Mouse (Mus musculus): ENCODE data around the gene Suds3. TPM values are rescaled to one million over a fixed set of nuclear protein-coding genes. Genes with fewer than 3 reads are reported as not detected.

Suds3 gene
- total RNA-seq, 1 experiment, result 58.7 TPM

DNA sequence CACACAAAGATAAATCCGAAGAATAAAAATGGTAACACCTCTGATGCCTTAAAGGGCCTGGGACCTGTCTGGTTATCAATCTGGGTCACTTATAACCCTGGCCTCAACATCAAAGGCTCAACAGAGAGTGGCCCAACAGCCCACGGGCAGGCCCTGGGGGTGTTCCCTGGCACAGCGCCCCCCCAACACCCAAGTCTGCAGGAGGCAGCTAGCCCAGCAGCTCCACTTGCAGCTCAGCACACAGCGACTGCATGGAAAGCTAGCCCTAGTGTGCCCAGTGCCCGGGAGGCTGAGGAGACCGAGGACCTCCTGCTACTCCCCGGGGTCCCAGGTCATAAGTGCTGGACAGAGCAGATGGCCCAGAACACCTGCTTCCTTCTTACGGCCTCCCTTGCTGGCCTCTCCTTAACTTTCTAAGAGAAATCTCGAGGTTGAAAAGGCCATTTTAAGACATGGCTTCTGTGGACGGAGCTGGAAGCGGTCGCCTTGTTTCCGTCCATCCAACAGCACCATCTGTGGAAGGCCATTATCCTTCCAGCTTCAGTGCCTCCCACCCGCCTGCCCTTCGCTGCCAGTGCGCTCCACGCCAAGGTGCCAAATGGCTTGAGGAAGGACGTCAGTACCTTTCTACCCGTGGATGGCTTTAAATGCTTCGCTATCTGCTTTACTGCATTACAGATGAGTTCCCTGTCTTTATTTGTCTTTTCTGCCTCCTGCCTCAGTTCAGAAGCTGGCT, 12.6 kb downstream of the Suds3 start:
- Histone ChIP-seq H3K27ac (ENCODE audit: insufficient read depth, low read depth, low read length, poor library complexity, severe bottlenecking) (no peak overlapping the region), H3K36me3 (ENCODE audit: control insufficient read depth, insufficient read depth, low read length, poor library complexity, severe bottlenecking) (peaks cover 46% of the 10 kb centered on the region), H3K4me1 (ENCODE audit: control insufficient read depth in 2 of 2, insufficient read depth in 2 of 2, low read length in 2 of 2, poor library complexity in 1 of 2) (no peaks in the 10 kb centered on the region; a peak in 1 of 4 replicates), H3K9ac (ENCODE audit: insufficient read depth, low read depth, low read length, poor library complexity, severe bottlenecking) (no peak overlapping the region), H3K9me3 (ENCODE audit: control insufficient read depth, insufficient read depth, low read depth, low read length) (no peaks in the 10 kb centered on the region), H3K4me3 (ENCODE audit: insufficient read depth in 1 of 2, low read depth in 1 of 2, low read length in 2 of 2, poor library complexity in 1 of 2, severe bottlenecking in 1 of 2) (no peak overlapping the region)
- TF ChIP-seq ZC3H11A (IDR thresholded peaks at IDR 0.05; ENCODE audit: borderline replicate concordance, low read depth, low read length) (no peak), MAFK (IDR thresholded peaks at IDR 0.05; ENCODE audit: insufficient read depth, low read depth, low read length) (no peak), HCFC1 (IDR thresholded peaks at IDR 0.05; ENCODE audit: borderline replicate concordance, insufficient read depth, low read length) (no peak), CHD2 (IDR thresholded peaks at IDR 0.05; ENCODE audit: low read depth, low read length) (no peak), ZNF384 (IDR thresholded peaks at IDR 0.05; ENCODE audit: low read depth, low read length) (no peak)
- DNase-seq (ENCODE audit: low read depth, low spot score), result no peak
- in situ Hi-C loops (cut with MboI; ENCODE audit: low sequenced_read_pairs in 2 of 2, unreplicated experiment in 2 of 2), result no loop called here

DNA sequence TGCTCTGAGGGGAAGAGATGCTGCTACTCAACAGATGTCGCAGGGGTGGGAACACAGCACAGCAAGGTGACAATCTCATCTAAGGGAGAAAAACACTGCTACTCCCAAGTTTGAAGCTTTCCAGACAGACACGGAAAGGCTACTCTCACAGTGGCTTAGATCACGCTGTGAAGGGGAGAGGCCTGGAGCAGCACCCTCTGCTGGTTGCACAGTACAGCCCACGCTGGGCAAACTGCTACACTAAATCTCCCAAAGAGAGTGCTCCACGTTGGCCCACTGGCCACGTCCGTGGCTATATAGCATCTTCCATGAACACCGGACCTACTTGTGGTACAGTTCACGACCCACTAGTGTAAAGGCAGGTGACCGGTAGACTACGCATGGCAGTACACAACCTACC, 16.2 kb downstream of the Suds3 start:
- Histone ChIP-seq H3K36me3 (ENCODE audit: control insufficient read depth, insufficient read depth, low read length, poor library complexity, severe bottlenecking) (peaks cover 38% of the 10 kb centered on the region; the same call in 1 of the 2 replicates), H3K4me1 (ENCODE audit: control insufficient read depth in 2 of 2, insufficient read depth in 2 of 2, low read length in 2 of 2, poor library complexity in 1 of 2) (no peaks in the 10 kb centered on the region; a peak in 1 of 4 replicates), H3K27ac (ENCODE audit: insufficient read depth, low read depth, low read length, poor library complexity, severe bottlenecking) (no peak overlapping the region), H3K9ac (ENCODE audit: insufficient read depth, low read depth, low read length, poor library complexity, severe bottlenecking) (no peak overlapping the region), H3K4me3 (ENCODE audit: insufficient read depth in 1 of 2, low read depth in 1 of 2, low read length in 2 of 2, poor library complexity in 1 of 2, severe bottlenecking in 1 of 2) (no peak overlapping the region), H3K9me3 (ENCODE audit: control insufficient read depth, insufficient read depth, low read depth, low read length) (no peaks in the 10 kb centered on the region)
- no peak for DNase-seq (ENCODE audit: low read depth, low spot score)
- TF ChIP-seq ZNF384 (IDR thresholded peaks at IDR 0.05; ENCODE audit: low read depth, low read length) (no peak), ZC3H11A (IDR thresholded peaks at IDR 0.05; ENCODE audit: borderline replicate concordance, low read depth, low read length) (no peak), MAFK (IDR thresholded peaks at IDR 0.05; ENCODE audit: insufficient read depth, low read depth, low read length) (no peak), CHD2 (IDR thresholded peaks at IDR 0.05; ENCODE audit: low read depth, low read length) (no peak), HCFC1 (IDR thresholded peaks at IDR 0.05; ENCODE audit: borderline replicate concordance, insufficient read depth, low read length) (no peak)
- in situ Hi-C loops (cut with MboI; ENCODE audit: low sequenced_read_pairs in 2 of 2, unreplicated experiment in 2 of 2), result no loop called here

DNA sequence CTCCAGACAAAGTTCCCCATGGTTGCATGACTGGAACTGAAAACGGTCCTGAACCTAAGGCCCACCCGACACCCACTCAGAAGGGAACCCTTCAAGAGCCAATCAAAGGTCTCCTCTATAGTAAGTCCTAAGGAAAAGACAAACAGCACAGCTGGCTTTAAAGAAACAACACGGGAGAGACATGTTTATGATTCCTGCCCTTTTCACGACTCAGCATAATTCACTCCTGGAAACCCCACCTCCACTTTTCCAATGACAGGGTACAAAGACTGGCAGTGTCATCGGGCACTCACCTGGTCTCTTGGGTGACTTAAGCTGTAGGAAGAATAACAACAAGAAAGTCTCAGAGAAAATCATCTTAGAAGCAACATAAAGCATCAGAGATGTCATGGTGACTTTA, 16.9 kb downstream of the Suds3 start:
- H3K27ac ChIP-seq (ENCODE audit: insufficient read depth, low read depth, low read length, poor library complexity, severe bottlenecking), result no peak overlapping the region
- DNase-seq (ENCODE audit: low read depth, low spot score), result no peak
- peaks cover 37% of the 10 kb centered on the region; the same call in 1 of the 2 replicates for H3K36me3 ChIP-seq (ENCODE audit: control insufficient read depth, insufficient read depth, low read length, poor library complexity, severe bottlenecking)
- no peak overlapping the region for H3K4me3 ChIP-seq (ENCODE audit: insufficient read depth in 1 of 2, low read depth in 1 of 2, low read length in 2 of 2, poor library complexity in 1 of 2, severe bottlenecking in 1 of 2)
- H3K9me3 ChIP-seq (ENCODE audit: control insufficient read depth, insufficient read depth, low read depth, low read length), result no peaks in the 10 kb centered on the region
- no peak overlapping the region for H3K9ac ChIP-seq (ENCODE audit: insufficient read depth, low read depth, low read length, poor library complexity, severe bottlenecking)
- H3K4me1 ChIP-seq (ENCODE audit: control insufficient read depth in 2 of 2, insufficient read depth in 2 of 2, low read length in 2 of 2, poor library complexity in 1 of 2), result no peaks in the 10 kb centered on the region; a peak in 1 of 4 replicates
- in situ Hi-C loops (cut with MboI; ENCODE audit: low sequenced_read_pairs in 2 of 2, unreplicated experiment in 2 of 2), result no loop called here
- TF ChIP-seq ZNF384 (IDR thresholded peaks at IDR 0.05; ENCODE audit: low read depth, low read length) (no peak), CHD2 (IDR thresholded peaks at IDR 0.05; ENCODE audit: low read depth, low read length) (no peak), MAFK (IDR thresholded peaks at IDR 0.05; ENCODE audit: insufficient read depth, low read depth, low read length) (peak; percentile 83), ZC3H11A (IDR thresholded peaks at IDR 0.05; ENCODE audit: borderline replicate concordance, low read depth, low read length) (no peak), HCFC1 (IDR thresholded peaks at IDR 0.05; ENCODE audit: borderline replicate concordance, insufficient read depth, low read length) (no peak)

DNA sequence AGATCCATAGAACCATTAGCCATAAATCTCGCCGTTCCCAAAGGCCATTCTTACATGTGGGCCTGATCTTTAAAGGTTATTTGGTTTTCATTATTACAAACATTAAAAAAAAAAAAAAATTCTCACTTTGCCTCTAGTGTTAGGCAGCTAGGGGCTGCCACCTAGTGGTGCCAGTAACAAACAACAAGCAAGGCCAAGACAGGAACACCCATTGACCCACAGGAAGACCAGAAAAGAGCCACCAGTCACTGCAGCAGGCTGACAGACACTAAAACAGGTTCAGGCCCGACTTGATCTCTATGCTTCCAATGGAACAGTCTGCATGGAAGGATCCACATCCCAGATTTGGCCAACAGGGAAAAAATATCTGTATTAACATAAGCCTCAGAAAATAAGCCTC, 19.2 kb downstream of the Suds3 start:
- no peak for DNase-seq (ENCODE audit: low read depth, low spot score)
- peaks cover 0 to 6% of the 10 kb centered on the region in 2 experiments; a peak in 2 of 4 replicates for H3K4me1 ChIP-seq (ENCODE audit: control insufficient read depth in 2 of 2, insufficient read depth in 2 of 2, low read length in 2 of 2, poor library complexity in 1 of 2)
- H3K36me3 ChIP-seq (ENCODE audit: control insufficient read depth, insufficient read depth, low read length, poor library complexity, severe bottlenecking), result peaks cover 40% of the 10 kb centered on the region
- H3K27ac ChIP-seq (ENCODE audit: insufficient read depth, low read depth, low read length, poor library complexity, severe bottlenecking), result no peak overlapping the region
- H3K4me3 ChIP-seq (ENCODE audit: insufficient read depth in 1 of 2, low read depth in 1 of 2, low read length in 2 of 2, poor library complexity in 1 of 2, severe bottlenecking in 1 of 2), result no peak overlapping the region
- H3K9ac ChIP-seq (ENCODE audit: insufficient read depth, low read depth, low read length, poor library complexity, severe bottlenecking), result no peak overlapping the region
- no peaks in the 10 kb centered on the region for H3K9me3 ChIP-seq (ENCODE audit: control insufficient read depth, insufficient read depth, low read depth, low read length)
- in situ Hi-C loops (cut with MboI; ENCODE audit: low sequenced_read_pairs in 2 of 2, unreplicated experiment in 2 of 2), result no loop called here
- TF ChIP-seq ZC3H11A (IDR thresholded peaks at IDR 0.05; ENCODE audit: borderline replicate concordance, low read depth, low read length), result no peak
- TF ChIP-seq ZNF384 (IDR thresholded peaks at IDR 0.05; ENCODE audit: low read depth, low read length), result peak; percentile 98
- no peak for TF ChIP-seq HCFC1 (IDR thresholded peaks at IDR 0.05; ENCODE audit: borderline replicate concordance, insufficient read depth, low read length)
- no peak for TF ChIP-seq CHD2 (IDR thresholded peaks at IDR 0.05; ENCODE audit: low read depth, low read length)
